Mouse (Mus musculus): Measurements from ENCODE around the gene Itga8.

DNA sequence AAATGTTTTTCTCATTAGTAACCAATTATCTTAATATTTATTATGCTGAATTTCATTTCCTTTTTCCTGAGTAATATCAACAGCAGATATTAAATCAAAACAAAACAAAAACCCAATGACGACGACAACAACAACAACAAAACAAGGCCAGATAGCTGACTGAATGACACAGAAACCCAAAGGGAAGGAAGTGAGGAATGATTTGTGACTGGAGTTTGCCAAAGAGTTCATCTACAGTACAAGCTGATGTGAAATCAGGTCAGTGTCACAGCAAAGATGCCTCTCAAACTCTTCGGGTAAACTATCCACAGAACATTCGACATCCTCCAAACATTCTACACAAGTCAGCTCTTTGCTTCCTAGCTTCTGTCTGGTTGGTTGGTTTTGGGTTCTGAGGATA, 104.0 kb downstream of the Itga8 start:
- TF ChIP-seq CTCF (IDR thresholded peaks at IDR 0.05; ENCODE audit: low read depth, low read length) (no peak), GATA1 (IDR thresholded peaks at IDR 0.05; ENCODE audit: borderline replicate concordance, low read length) (no peak), POLR2AphosphoS5 (IDR thresholded peaks at IDR 0.05; ENCODE audit: insufficient replicate concordance, low read depth, low read length) (no peak), TAL1 (conservative IDR thresholded peaks at IDR 0.05; ENCODE audit: low read depth, low read length) (no peak), GATA2 (IDR thresholded peaks at IDR 0.05; ENCODE audit: borderline replicate concordance, low read depth, low read length) (no peak)

Data from G1E (cell line).